Mouse (Mus musculus) frontal cortex, postnatal 25 days (tissue): Measurements from ENCODE around the gene Tjp2.
"Not testable (repeated sequence)": the region's sequence is repeated elsewhere in the genome, so short reads cannot be mapped to it uniquely, and the experiment has no call there.

Source experiments
- DNase-seq, 2 experiments: peaks; one replicate each; pipeline ENCODE4 v3.0.0; 2022; ENCODE audit warnings: low spot score in 2 of 2

Gene Tjp2

GRCm38 (mm10) chr19:24221455-24221854 is 3.4 kb downstream of the Tjp2 start:
- no peak for DNase-seq

GRCm38 (mm10) chr19:24220795-24221445 is 3.9 kb downstream of the Tjp2 start:
- DNase-seq, result no peak

- no peak for DNase-seq
Measured at GRCm38 (mm10) chr19:24219011-24219410, 5.8 kb downstream of the Tjp2 start.

- DNase-seq, result no peak
Measured at GRCm38 (mm10) chr19:24218291-24218690, 6.5 kb downstream of the Tjp2 start.

GRCm38 (mm10) chr19:24217851-24218250 is 7.0 kb downstream of the Tjp2 start:
- no peak for DNase-seq

GRCm38 (mm10) chr19:24216771-24217170 is 8.1 kb downstream of the Tjp2 start:
- no peak for DNase-seq

- no peak for DNase-seq
Measured at GRCm38 (mm10) chr19:24214939-24215338, 9.9 kb downstream of the Tjp2 start.

GRCm38 (mm10) chr19:24213299-24213698 is 11.5 kb downstream of the Tjp2 start:
- no peak for DNase-seq

- DNase-seq, result no peak
Measured at GRCm38 (mm10) chr19:24212552-24213249, 12.1 kb downstream of the Tjp2 start.

- DNase-seq, result no peak
Measured at GRCm38 (mm10) chr19:24211168-24211567, 13.7 kb downstream of the Tjp2 start.

- no peak for DNase-seq
Measured at GRCm38 (mm10) chr19:24209516-24209915, 15.3 kb downstream of the Tjp2 start.

GRCm38 (mm10) chr19:24207967-24208366 is 16.9 kb downstream of the Tjp2 start:
- no peak for DNase-seq

GRCm38 (mm10) chr19:24205001-24205400 is 19.8 kb downstream of the Tjp2 start:
- no peak for DNase-seq

GRCm38 (mm10) chr19:24201848-24202247 is 23.0 kb downstream of the Tjp2 start:
- no peak for DNase-seq

- no peak for DNase-seq
Measured at GRCm38 (mm10) chr19:24200566-24200965, 24.3 kb downstream of the Tjp2 start.

- DNase-seq, result no peak
Measured at GRCm38 (mm10) chr19:24198676-24199303, 26.0 kb downstream of the Tjp2 start.

- DNase-seq, result no peak
Measured at GRCm38 (mm10) chr19:24197338-24197737, 27.5 kb downstream of the Tjp2 start.

- no peak for DNase-seq
Measured at GRCm38 (mm10) chr19:24195224-24195623, 29.6 kb downstream of the Tjp2 start.

GRCm38 (mm10) chr19:24194216-24194615 is 30.6 kb downstream of the Tjp2 start:
- no peak for DNase-seq

- no peak for DNase-seq
Measured at GRCm38 (mm10) chr19:24192946-24193345, 31.9 kb downstream of the Tjp2 start.

GRCm38 (mm10) chr19:24187791-24188190 is 37.0 kb downstream of the Tjp2 start:
- no peak for DNase-seq

- not testable (repeated sequence) for DNase-seq
Measured at GRCm38 (mm10) chr19:24187358-24187757, 37.5 kb downstream of the Tjp2 start.

- DNase-seq, result no peak
Measured at GRCm38 (mm10) chr19:24183680-24184235, 41.1 kb downstream of the Tjp2 start.
